Mouse (Mus musculus) forebrain, embryonic 12.5 days (tissue): Measurements from ENCODE around the gene Rab40c. TPM values are rescaled to one million over a fixed set of nuclear protein-coding genes. Genes with fewer than 3 reads are reported as not detected.
"Not testable (repeated sequence)": the region's sequence is repeated elsewhere in the genome, so short reads cannot be mapped to it uniquely, and the experiment has no call there.

Source experiments
- ATAC-seq: fragments of 200-750 bp; cut with Nextera tagmentation; 2 replicates; pipeline ENCODE4 v1.8.0; 2017; ENCODE audit warnings: moderate TSS enrichment; ENCODE audit not compliant: low FRiP score
- H3K27ac ChIP-seq: fragments of 300-500 bp; sonication (generic); 2 replicates; pipeline ENCODE4 v1.5.1; 2016; ENCODE audit warnings: mild to moderate bottlenecking
- H3K27me3 ChIP-seq: fragments of 300-500 bp; sonication (generic); 2 replicates; pipeline ENCODE4 v1.6.1; 2016; ENCODE audit warnings: mild to moderate bottlenecking
- H3K36me3 ChIP-seq: fragments of 300-500 bp; sonication (generic); replicated peaks from 2 replicates; pipeline ENCODE4 v1.6.1; 2016; ENCODE audit warnings: mild to moderate bottlenecking
- H3K4me1 ChIP-seq: fragments of 300-500 bp; sonication (generic); 2 replicates; pipeline ENCODE4 v1.6.1; 2016
- H3K4me2 ChIP-seq: fragments of 300-500 bp; sonication (generic); 2 replicates; pipeline ENCODE4 v1.6.1; 2016; ENCODE audit warnings: mild to moderate bottlenecking, moderate library complexity
- H3K4me3 ChIP-seq: fragments of 300-500 bp; sonication (generic); replicated peaks from 2 replicates; pipeline ENCODE4 v1.5.1; 2016; ENCODE audit warnings: mild to moderate bottlenecking
- H3K9ac ChIP-seq: fragments of 300-500 bp; sonication (generic); 2 replicates; pipeline ENCODE4 v1.6.1; 2016; ENCODE audit warnings: mild to moderate bottlenecking
- H3K9me3 ChIP-seq: fragments of 300-500 bp; sonication (generic); 2 replicates; pipeline ENCODE4 v1.6.1; 2016
- WGBS: fragments of 180-500 bp; shearing (Covaris S2); methylation state at CpG from one replicate; pipeline ENCODE4 v1.1.7; 2016; 5-methylcytosine and 5-hydroxymethylcytosine counted together
- polyA plus RNA-seq: library from polyadenylated mRNA; unstranded; fragments of >200 nt; fragmentation: Nextera tagmentation; extraction: Ambion mirVana; gene quantifications from 2 replicates; pipeline ENCODE4 v1.2.1, GENCODE M21; 2016

Gene Rab40c
- polyA plus RNA-seq, 1 experiment from 2014 or later: 36.5 TPM

DNA sequence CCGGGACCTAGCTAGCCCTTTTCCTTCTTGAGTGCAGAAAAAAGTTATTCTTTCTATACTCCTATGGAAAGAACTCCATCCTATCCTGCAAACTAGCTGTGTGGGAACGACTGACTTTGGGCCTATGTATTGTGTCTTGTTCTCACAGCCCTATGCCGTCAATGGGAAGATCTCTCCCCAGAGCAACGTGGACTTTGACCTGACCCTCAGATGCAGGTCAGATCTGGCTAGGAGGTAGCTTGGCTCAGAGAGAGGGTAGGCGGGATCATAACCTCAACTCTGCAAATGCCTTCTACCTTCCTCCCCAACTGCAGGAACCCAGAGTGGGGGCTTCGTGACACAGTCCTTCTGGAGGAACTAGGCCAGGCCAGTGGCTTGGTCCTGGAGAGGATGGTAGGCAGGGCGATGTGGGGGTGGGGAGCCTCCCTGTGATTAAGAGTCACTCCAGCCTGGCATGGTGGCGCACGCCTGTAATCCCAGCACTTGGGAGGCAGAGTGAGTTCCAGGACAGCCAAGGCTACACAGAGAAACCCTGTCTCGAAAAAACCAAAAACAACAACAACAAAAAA is 43.1 kb downstream of the Rab40c start:
- Histone ChIP-seq H3K27me3 (no peaks in the 10 kb centered on the region), H3K4me1 (peaks cover 42% of the 10 kb centered on the region), H3K4me3 (peak overlapping the region; percentile 61), H3K27ac (peak overlapping the region; percentile 91; the same call in 1 of the 2 replicates), H3K4me2 (peak overlapping the region; percentile 96), H3K9ac (peak overlapping the region; percentile 75), H3K9me3 (no peaks in the 10 kb centered on the region), H3K36me3 (peaks cover 22% of the 10 kb centered on the region)
- ATAC-seq: no peak
- 64% methylated on average over 10 of the region's 10 CpGs for whole genome bisulfite sequencing

DNA sequence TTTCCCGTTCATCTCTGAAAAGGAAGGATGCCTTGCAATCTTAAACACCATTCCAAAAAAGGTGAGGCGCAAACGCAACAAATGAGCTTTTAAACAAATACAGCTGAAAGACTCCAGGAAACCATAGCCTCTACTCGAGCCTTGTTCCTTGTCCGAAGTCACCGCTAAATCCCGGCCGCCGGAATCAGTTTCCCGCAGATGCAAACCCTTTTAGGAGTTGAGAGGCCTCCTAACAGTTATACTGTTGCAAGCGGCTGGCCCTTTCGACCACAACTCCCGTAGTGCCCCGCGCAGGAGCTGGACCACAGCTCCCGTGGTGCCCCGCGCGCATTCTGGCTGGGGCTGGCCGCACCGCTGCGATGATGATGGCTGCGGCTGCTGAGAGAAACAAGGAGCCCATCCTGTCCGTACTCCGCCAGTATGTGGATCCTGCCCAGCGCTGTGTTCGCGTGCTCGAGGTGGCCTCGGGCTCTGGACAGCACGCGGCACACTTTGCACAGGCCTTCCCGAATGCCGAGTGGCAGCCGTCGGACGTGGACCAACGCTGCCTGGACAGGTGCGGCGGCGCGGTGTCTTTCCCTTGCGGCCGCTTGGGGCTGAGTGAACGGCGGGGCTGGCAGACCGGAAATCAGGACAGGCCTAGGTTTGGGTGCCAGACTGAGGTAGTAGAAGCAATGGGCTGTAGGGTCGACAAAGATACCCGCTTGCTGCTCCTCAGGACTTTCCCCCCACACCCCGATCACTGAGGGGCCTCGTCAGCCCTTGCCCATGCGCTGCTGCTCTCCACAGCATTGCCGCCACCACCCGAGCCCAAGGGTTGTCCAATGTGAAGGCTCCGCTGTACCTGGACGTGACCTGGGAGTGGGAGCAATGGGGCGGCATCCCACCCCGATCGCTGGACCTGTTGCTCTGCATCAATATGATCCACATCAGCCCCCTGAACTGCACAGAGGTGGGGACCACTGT is 44.1 kb downstream of the Rab40c start:
- 1% methylated on average over 59 of the region's 59 CpGs for WGBS

GRCm38 (mm10) chr17:25874721-25875170 is 44.8 kb downstream of the Rab40c start, which contains the start of gene Mettl26:
TSS of gene Mettl26 (plus strand) at chr17:25875074.
- under 1% methylated on average over 25 of the region's 25 CpGs for WGBS
- peak; percentile 70 for ATAC-seq
- Histone ChIP-seq H3K27ac (peak within 1 kb of the TSS; percentile 91), H3K4me2 (peak within 1 kb of the TSS; percentile 96), H3K27me3 (no peaks in the 10 kb centered on the region), H3K9me3 (no peaks in the 10 kb centered on the region), H3K4me1 (peaks cover 25% of the 10 kb centered on the region), H3K9ac (peak within 1 kb of the TSS; percentile 75), H3K36me3 (peaks cover 21% of the 10 kb centered on the region), H3K4me3 (peak within 1 kb of the TSS; percentile 61)

More for the DNA sequence above, 44.1 kb downstream of the Rab40c start:
- H3K9ac ChIP-seq: peak overlapping the region; percentile 75
- H3K9me3 ChIP-seq: no peaks in the 10 kb centered on the region
- no peaks in the 10 kb centered on the region for H3K27me3 ChIP-seq
- H3K4me3 ChIP-seq: peak overlapping the region; percentile 61
- H3K27ac ChIP-seq: peak overlapping the region; percentile 91
- peak overlapping the region; percentile 96 for H3K4me2 ChIP-seq
- ATAC-seq: peak; percentile 92
- peaks cover 22% of the 10 kb centered on the region for H3K36me3 ChIP-seq
- peaks cover 32% of the 10 kb centered on the region for H3K4me1 ChIP-seq

DNA sequence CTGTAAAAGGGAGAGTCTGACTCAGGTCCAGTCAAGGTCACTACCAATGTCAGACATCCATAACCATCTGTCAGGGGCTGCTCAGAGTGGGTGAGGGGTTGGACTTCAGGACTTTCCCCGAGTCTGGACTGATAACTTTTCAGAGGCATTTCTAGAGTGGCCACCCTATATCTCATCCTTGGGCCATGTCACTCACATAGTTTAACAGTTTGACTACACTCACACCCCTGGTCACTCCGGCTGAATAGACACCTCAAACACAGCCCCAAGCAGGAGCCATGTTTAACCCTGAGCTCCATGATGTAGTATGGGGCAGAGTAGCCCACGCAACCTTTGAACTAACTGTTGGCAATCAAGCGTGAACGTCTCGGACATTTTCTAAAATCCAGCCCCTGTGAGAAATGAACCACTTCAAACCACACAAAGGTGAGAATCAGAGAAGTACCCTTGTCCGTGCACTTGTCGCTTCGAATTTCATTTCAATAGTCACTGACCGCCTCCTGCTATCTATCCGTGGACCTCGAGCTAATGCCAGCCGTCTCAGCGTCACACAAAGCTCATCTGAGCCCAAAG is 45.3 kb downstream of the Rab40c start:
- peak overlapping the region; percentile 91 for H3K27ac ChIP-seq
- peak overlapping the region; percentile 55 for H3K9ac ChIP-seq
- 3% methylated on average over 14 of the region's 14 CpGs for WGBS
- H3K27me3 ChIP-seq: no peaks in the 10 kb centered on the region
- H3K4me3 ChIP-seq: peak overlapping the region; percentile 61
- H3K36me3 ChIP-seq: peaks cover 16% of the 10 kb centered on the region
- peak; percentile 15; the same call in 1 of the 2 replicates for ATAC-seq
- peaks cover 24% of the 10 kb centered on the region for H3K4me1 ChIP-seq
- H3K4me2 ChIP-seq: peak overlapping the region; percentile 96
- H3K9me3 ChIP-seq: no peaks in the 10 kb centered on the region

DNA sequence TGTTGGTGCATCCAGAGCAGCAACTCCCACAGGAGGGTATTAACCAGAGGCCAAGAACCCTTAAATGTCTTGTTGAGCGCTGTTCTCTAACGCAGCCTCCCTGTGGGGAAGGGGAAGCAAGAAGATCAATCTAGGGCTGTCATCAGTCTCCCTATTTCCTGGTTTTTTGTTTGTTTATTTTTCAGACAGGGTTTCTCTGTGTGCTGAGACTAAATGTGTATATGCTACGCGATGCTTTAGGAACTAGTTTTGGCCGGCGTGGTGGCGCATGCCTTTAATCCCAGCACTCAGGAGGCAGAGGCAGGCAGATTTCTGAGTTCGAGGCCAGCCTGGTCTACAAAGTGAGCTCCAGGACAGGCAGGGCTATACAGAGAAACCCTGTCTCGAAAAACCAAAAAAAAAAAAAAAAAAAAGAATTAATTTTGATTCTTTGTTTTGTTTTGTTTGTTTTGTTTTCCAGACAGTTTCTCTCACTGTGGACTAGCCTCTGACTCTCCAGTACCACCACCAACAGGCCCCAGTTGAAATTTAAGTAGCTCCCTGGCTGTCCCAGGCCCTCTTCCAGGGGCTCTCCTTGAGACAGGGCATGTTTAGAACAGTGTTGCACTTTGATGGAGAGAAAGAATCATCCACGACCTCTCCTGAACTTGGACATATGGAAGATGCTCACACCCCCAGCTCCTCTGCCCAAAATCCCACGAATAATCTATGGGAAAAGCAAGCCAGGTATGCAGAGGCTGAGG is 46.0 kb downstream of the Rab40c start:
- peak overlapping the region; percentile 61; the same call in 1 of the 2 replicates for H3K4me3 ChIP-seq
- H3K9me3 ChIP-seq: no peaks in the 10 kb centered on the region
- no peak for ATAC-seq
- H3K4me1 ChIP-seq: peaks cover 30% of the 10 kb centered on the region
- H3K36me3 ChIP-seq: peaks cover 10% of the 10 kb centered on the region
- peak overlapping the region; percentile 96 for H3K4me2 ChIP-seq
- H3K27ac ChIP-seq: no peak overlapping the region
- no peaks in the 10 kb centered on the region for H3K27me3 ChIP-seq
- WGBS: 84% methylated on average over 11 of the region's 11 CpGs
- H3K9ac ChIP-seq: 0 out of 2 replicates have a peak overlapping the region, but pooled peaks have one; percentile 55

DNA sequence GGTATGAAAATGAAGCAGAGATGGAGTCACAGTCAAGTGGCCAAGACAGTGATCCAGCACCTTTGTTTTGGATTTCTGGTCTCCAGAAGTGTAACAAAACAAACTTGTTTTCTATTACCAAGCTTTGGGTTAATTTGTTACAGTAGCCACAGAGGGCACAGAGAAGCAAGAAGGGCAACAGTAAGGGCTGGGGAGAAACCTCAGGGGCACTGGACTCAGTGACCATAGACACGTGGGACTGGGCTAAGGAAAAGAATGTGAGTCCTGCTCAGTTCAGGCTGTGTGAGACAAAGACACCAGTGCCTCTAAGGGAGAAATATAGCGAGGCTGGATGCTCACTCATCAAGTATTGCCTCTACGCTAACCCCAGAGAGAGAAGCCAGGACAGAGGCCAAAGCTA is 46.9 kb downstream of the Rab40c start:
- no peak overlapping the region for H3K27ac ChIP-seq
- H3K4me3 ChIP-seq: no peak overlapping the region
- no peaks in the 10 kb centered on the region for H3K27me3 ChIP-seq
- H3K4me1 ChIP-seq: peaks cover 35% of the 10 kb centered on the region
- peaks cover 1% of the 10 kb centered on the region for H3K36me3 ChIP-seq
- no peak overlapping the region for H3K4me2 ChIP-seq
- H3K9me3 ChIP-seq: no peaks in the 10 kb centered on the region
- no peak overlapping the region for H3K9ac ChIP-seq
- ATAC-seq: no peak
- WGBS: 76% methylated on average over 3 of the region's 3 CpGs

- H3K27ac ChIP-seq, H3K4me3 ChIP-seq, H3K9ac ChIP-seq, ATAC-seq, H3K36me3 ChIP-seq, H3K4me2 ChIP-seq, H3K27me3 ChIP-seq, H3K9me3 ChIP-seq: not testable (repeated sequence)
- H3K4me1 ChIP-seq: peaks cover 33% of the 10 kb centered on the region
These were observed 48.0 kb downstream of the Rab40c start for GRCm38 (mm10) chr17:25871566-25871965.

DNA sequence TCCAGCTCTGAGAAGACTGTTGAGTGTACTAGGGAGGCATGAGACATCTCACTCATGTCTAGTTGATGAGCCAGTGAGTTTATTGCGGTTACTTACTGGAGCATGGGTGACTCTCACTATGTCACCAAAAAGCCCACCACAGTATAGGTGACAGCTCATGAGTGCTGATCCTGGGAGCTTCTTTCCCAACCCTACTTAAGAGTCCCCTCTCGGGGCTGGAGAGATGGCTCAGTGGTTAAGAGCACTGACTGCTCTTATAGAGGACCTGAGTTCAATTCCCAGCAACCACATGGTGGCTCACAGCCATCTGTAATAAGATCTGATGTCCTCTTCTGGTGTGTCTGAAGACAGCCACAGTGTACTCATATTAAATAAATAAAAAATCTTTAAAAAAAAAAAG is 49.6 kb downstream of the Rab40c start:
- Histone ChIP-seq H3K4me1 (peaks cover 24% of the 10 kb centered on the region), H3K9ac (no peak overlapping the region), H3K27ac (no peak overlapping the region), H3K36me3 (no peaks in the 10 kb centered on the region), H3K9me3 (no peaks in the 10 kb centered on the region), H3K4me3 (no peak overlapping the region), H3K27me3 (0 out of 2 replicates have a peak, but pooled peaks cover 6% of the 10 kb centered on the region), H3K4me2 (no peak overlapping the region)
- WGBS: 83% methylated on average over 2 of the region's 2 CpGs
- ATAC-seq: no peak

GRCm38 (mm10) chr17:25869498-25869897 is 50.0 kb downstream of the Rab40c start:
- Histone ChIP-seq H3K4me3 (no peak overlapping the region), H3K9me3 (no peaks in the 10 kb centered on the region), H3K4me2 (no peak overlapping the region), H3K9ac (no peak overlapping the region), H3K27ac (no peak overlapping the region), H3K4me1 (peaks cover 24% of the 10 kb centered on the region), H3K27me3 (0 out of 2 replicates have a peak, but pooled peaks cover 6% of the 10 kb centered on the region), H3K36me3 (no peaks in the 10 kb centered on the region)
- ATAC-seq: no peak
- WGBS: 83% methylated on average over 8 of the region's 8 CpGs

DNA sequence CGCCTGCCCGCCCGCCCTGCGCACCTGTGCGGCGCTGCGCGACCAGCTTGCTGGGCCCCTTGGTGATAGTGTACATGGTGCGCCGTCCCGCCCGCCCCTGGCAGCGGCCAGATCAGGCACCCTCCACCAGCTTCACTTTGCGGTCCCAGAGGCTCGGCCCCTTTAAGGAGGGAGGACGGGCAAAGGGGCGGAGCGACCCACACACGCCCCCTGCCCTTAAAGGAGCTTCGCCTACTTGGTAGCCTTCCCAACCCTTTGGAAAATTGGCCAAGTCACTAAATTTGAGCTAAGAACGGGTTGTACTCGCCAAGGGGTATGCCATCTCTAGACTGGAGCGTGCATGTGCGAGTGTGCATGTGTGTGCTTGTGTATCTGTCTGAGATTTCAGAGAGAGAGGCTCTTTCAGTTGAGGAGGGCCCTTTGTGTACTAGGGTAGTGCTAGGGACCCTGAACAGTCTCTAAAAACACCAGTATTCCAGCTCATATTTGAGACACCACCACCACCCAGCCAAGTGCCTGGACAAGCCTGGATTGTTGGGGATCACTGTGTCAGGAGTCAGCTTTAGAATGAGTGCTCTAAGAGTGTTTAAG is 50.8 kb downstream of the Rab40c start, which contains the start of gene Mcrip2:
Gene Mcrip2, minus strand, starts transcription at position 164 of the 591 bp plus-strand sequence.
- WGBS: 0% methylated on average over 24 of the region's 24 CpGs
- Histone ChIP-seq H3K27me3 (0 out of 2 replicates have a peak, but pooled peaks cover 6% of the 10 kb centered on the region), H3K4me2 (peak within 1 kb of the TSS; percentile 99), H3K36me3 (no peaks in the 10 kb centered on the region), H3K9me3 (no peaks in the 10 kb centered on the region), H3K27ac (peak within 1 kb of the TSS; percentile 43), H3K4me3 (peak within 1 kb of the TSS; percentile 88), H3K4me1 (peaks cover 16% of the 10 kb centered on the region), H3K9ac (peak within 1 kb of the TSS; percentile 71)
- ATAC-seq: peak; percentile 88
